Mouse (Mus musculus) spleen, adult 2 months (tissue): ENCODE results near the gene Larp4. TPM values are rescaled to one million over a fixed set of nuclear protein-coding genes. Genes with fewer than 3 reads are reported as not detected.
"Not testable (repeated sequence)": the region's sequence is repeated elsewhere in the genome, so short reads cannot be mapped to it uniquely, and the experiment has no call there.

Experiments used
- DNase-seq, 2 experiments: peaks; one replicate each; pipeline versions ENCODE4 v3.0.0 to v3.0.0-alpha.2; 2012 to 2021; ENCODE audit warnings: low spot score in 2 of 2, low read depth in 1 of 2
- H3K27ac ChIP-seq: fragments of 200-500 bp; 2 replicates; pipeline ENCODE4 v1.5.1; 2012; ENCODE audit warnings: low read length, inconsistent platforms; ENCODE audit not compliant: insufficient read depth
- H3K27me3 ChIP-seq: fragments of 200-500 bp; 2 replicates; pipeline ENCODE4 v1.6.1; 2012; ENCODE audit warnings: mild to moderate bottlenecking, moderate library complexity, low read length, inconsistent platforms; ENCODE audit not compliant: control insufficient read depth, insufficient read depth
- H3K36me3 ChIP-seq: fragments of 200-500 bp; 2 replicates; pipeline ENCODE4 v1.6.1; 2012; ENCODE audit warnings: mild to moderate bottlenecking, low read length, inconsistent platforms; ENCODE audit not compliant: control insufficient read depth, insufficient read depth
- H3K4me1 ChIP-seq: fragments of 200-500 bp; 2 replicates; pipeline ENCODE4 v1.6.1; 2011; ENCODE audit warnings: inconsistent platforms; ENCODE audit not compliant: control insufficient read depth, insufficient read depth, insufficient read length
- H3K4me3 ChIP-seq: fragments of 200-500 bp; 2 replicates; pipeline ENCODE4 v1.5.1; 2011; ENCODE audit warnings: mild to moderate bottlenecking, inconsistent platforms; ENCODE audit not compliant: insufficient read depth, insufficient read length; ENCODE audit errors: extremely low read depth
- CTCF ChIP-seq: fragments of 200-500 bp; IDR thresholded peaks from 2 replicates; pipeline ENCODE4 v1.5.1; 2011; ENCODE audit warnings: mild to moderate bottlenecking, inconsistent platforms; ENCODE audit not compliant: insufficient read depth, insufficient read length, insufficient replicate concordance; ENCODE audit errors: extremely low read depth
- POLR2A ChIP-seq: fragments of 200-500 bp; IDR thresholded peaks from 2 replicates; pipeline ENCODE4 v1.6.1; 2011; ENCODE audit warnings: low read depth, low read length, inconsistent platforms
- WGBS: fragments of 180-500 bp; shearing (Covaris S2); methylation state at CpG from one replicate; pipeline ENCODE4 v1.1.7; 2018; 5-methylcytosine and 5-hydroxymethylcytosine counted together
- polyA plus RNA-seq: library from polyadenylated mRNA; depleted of rRNA; stranded (reverse); fragments of >200 nt; gene quantifications from 2 replicates; pipeline ENCODE4 v1.2.3, GENCODE M21; 2012; rRNA removed

Gene Larp4
- 27.5 and 37.6 TPM in 2 replicates for polyA plus RNA-seq

- not testable (repeated sequence) for H3K4me1 ChIP-seq, H3K36me3 ChIP-seq, DNase-seq, H3K27me3 ChIP-seq, H3K4me3 ChIP-seq, H3K27ac ChIP-seq
- 85% methylated on average over 6 of the region's 6 CpGs for WGBS
Measured at GRCm38 (mm10) chr15:99969765-99970164, at the start of gene Larp4. Gene Larp4, plus strand, starts transcription at chr15:99970065.

- no peak for TF ChIP-seq POLR2A
- TF ChIP-seq CTCF = no peak
- H3K27me3 ChIP-seq = no peaks in the 10 kb centered on the region
- no peaks in the 10 kb centered on the region for H3K4me1 ChIP-seq
- no peak for DNase-seq
- H3K4me3 ChIP-seq = no peak overlapping the region
- H3K27ac ChIP-seq = no peak overlapping the region
- H3K36me3 ChIP-seq = no peaks in the 10 kb centered on the region
- 91% methylated on average over 8 of the region's 8 CpGs for WGBS
Measured at GRCm38 (mm10) chr15:99931231-99931630, 38.6 kb upstream of the Larp4 start.

GRCm38 (mm10) chr15:99934501-99934900 lies 35.4 kb upstream of the Larp4 start:
- 29% methylated on average over 1 of the region's 1 CpGs for WGBS
- TF ChIP-seq CTCF (no peak), POLR2A (no peak)
- Histone ChIP-seq H3K4me3 (no peak overlapping the region), H3K27me3 (no peaks in the 10 kb centered on the region), H3K27ac (no peak overlapping the region), H3K4me1 (no peaks in the 10 kb centered on the region), H3K36me3 (no peaks in the 10 kb centered on the region)
- DNase-seq = no peak

GRCm38 (mm10) chr15:99936659-99937058 lies 33.2 kb upstream of the Larp4 start:
- no peak for DNase-seq
- no peak for TF ChIP-seq CTCF
- no peak for TF ChIP-seq POLR2A

GRCm38 (mm10) chr15:99937841-99938240 lies 32.0 kb upstream of the Larp4 start:
- no peaks in the 10 kb centered on the region for H3K27me3 ChIP-seq
- WGBS = 85% methylated on average over 8 of the region's 8 CpGs
- TF ChIP-seq POLR2A = no peak
- no peak for TF ChIP-seq CTCF
- no peaks in the 10 kb centered on the region for H3K36me3 ChIP-seq
- H3K4me1 ChIP-seq = no peaks in the 10 kb centered on the region
- H3K4me3 ChIP-seq = no peak overlapping the region
- no peak overlapping the region for H3K27ac ChIP-seq
- DNase-seq = no peak

More at GRCm38 (mm10) chr15:99936659-99937058, 33.2 kb upstream of the Larp4 start:
- Histone ChIP-seq H3K4me3 (no peak overlapping the region), H3K27ac (no peak overlapping the region), H3K4me1 (no peaks in the 10 kb centered on the region), H3K36me3 (no peaks in the 10 kb centered on the region), H3K27me3 (no peaks in the 10 kb centered on the region)
- 91% methylated on average over 3 of the region's 3 CpGs for WGBS

- no peak overlapping the region for H3K27ac ChIP-seq
- no peaks in the 10 kb centered on the region for H3K4me1 ChIP-seq
- no peak for DNase-seq
- 64% methylated on average over 2 of the region's 2 CpGs for WGBS
- TF ChIP-seq POLR2A (no peak), CTCF (no peak)
- no peak overlapping the region for H3K4me3 ChIP-seq
- no peaks in the 10 kb centered on the region for H3K27me3 ChIP-seq
- no peaks in the 10 kb centered on the region for H3K36me3 ChIP-seq
Measured at GRCm38 (mm10) chr15:99940426-99940825, 29.4 kb upstream of the Larp4 start.

GRCm38 (mm10) chr15:99940970-99941630 lies 28.8 kb upstream of the Larp4 start:
- DNase-seq = no peak
- Histone ChIP-seq H3K4me3 (no peak overlapping the region), H3K36me3 (no peaks in the 10 kb centered on the region), H3K27ac (no peak overlapping the region), H3K27me3 (no peaks in the 10 kb centered on the region), H3K4me1 (no peaks in the 10 kb centered on the region)
- TF ChIP-seq POLR2A (no peak), CTCF (no peak)
- 92% methylated on average over 4 of the region's 4 CpGs for WGBS
